Mouse (Mus musculus) granulocyte monocyte progenitor cell, adult 5-6 weeks (primary cell): Measurements from ENCODE around the gene Pde6g. TPM values are rescaled to one million over a fixed set of nuclear protein-coding genes. Genes with fewer than 3 reads are reported as not detected.

ENCODE experiments used
- ATAC-seq: replicated peaks from 2 replicates; pipeline ENCODE4 v1.8.0; 2016; ENCODE audit warnings: mild to moderate bottlenecking, moderate TSS enrichment, inconsistent platforms; ENCODE audit not compliant: poor library complexity, severe bottlenecking
- total RNA-seq, 2 experiments: library from RNA; stranded (forward) in 1 of 2; stranded (reverse) in 1 of 2; fragments of 200-712, 200-1000 nt in 1 of 2; fragments of >200 nt in 1 of 2; fragmentation: Nextera tagmentation in 1 of 2; gene quantifications; 2 replicates each; pipeline ENCODE4 v1.2.3; 2014 to 2017

The Pde6g gene
- total RNA-seq, 2 experiments from 2014 or later: not detected

GRCm38 (mm10) chr11:120467736-120468092 lies 14.4 kb upstream of the Pde6g start:
- no peak; the same call in 1 of the 2 replicates for ATAC-seq

GRCm38 (mm10) chr11:120467051-120467735 lies 13.9 kb upstream of the Pde6g start, which contains the start of gene Arl16:
Arl16 (minus strand) TSS chr11:120467607.
- ATAC-seq: peak; percentile 94

- no peak for ATAC-seq
Measured at GRCm38 (mm10) chr11:120465521-120465920, 12.2 kb upstream of the Pde6g start.

GRCm38 (mm10) chr11:120464365-120464764 lies 11.1 kb upstream of the Pde6g start:
- ATAC-seq: no peak

- no peak for ATAC-seq
Measured at GRCm38 (mm10) chr11:120463536-120463935, 10.2 kb upstream of the Pde6g start.

GRCm38 (mm10) chr11:120458847-120459597 lies 5.7 kb upstream of the Pde6g start:
- ATAC-seq: no peak; the same call in 1 of the 2 replicates

- peak; percentile 89 for ATAC-seq
Measured at GRCm38 (mm10) chr11:120457772-120458751, 4.8 kb upstream of the Pde6g start, which contains the start of the genes Oxld1 and Ccdc137. Oxld1 (minus strand) TSS chr11:120458068. Ccdc137 (plus strand) TSS chr11:120458115.

- ATAC-seq: peak; percentile 17
Measured at GRCm38 (mm10) chr11:120457370-120457769, 4.1 kb upstream of the Pde6g start.

- no peak for ATAC-seq
Measured at GRCm38 (mm10) chr11:120455413-120455812, 2.1 kb upstream of the Pde6g start.

- ATAC-seq: no peak
Measured at GRCm38 (mm10) chr11:120454965-120455364, 1.7 kb upstream of the Pde6g start.

GRCm38 (mm10) chr11:120452246-120452645 lies 1.1 kb downstream of the Pde6g start:
- no peak for ATAC-seq

GRCm38 (mm10) chr11:120447179-120447578 lies 6.1 kb downstream of the Pde6g start:
- no peak for ATAC-seq

- no peak for ATAC-seq
Measured at GRCm38 (mm10) chr11:120445475-120445874, 7.8 kb downstream of the Pde6g start.

GRCm38 (mm10) chr11:120444106-120444505 lies 9.2 kb downstream of the Pde6g start:
- peak; percentile 55 for ATAC-seq

GRCm38 (mm10) chr11:120442765-120443280 lies 10.5 kb downstream of the Pde6g start:
- ATAC-seq: no peak

GRCm38 (mm10) chr11:120442344-120442743 lies 11.0 kb downstream of the Pde6g start, which contains the start of gene Tspan10:
Tspan10 (plus strand) TSS chr11:120442644.
- no peak for ATAC-seq

- no peak for ATAC-seq
Measured at GRCm38 (mm10) chr11:120437857-120438385, 15.4 kb downstream of the Pde6g start.

- ATAC-seq: peak; percentile 85
Measured at GRCm38 (mm10) chr11:120437152-120437856, 16.0 kb downstream of the Pde6g start, which contains the start of gene Nploc4. Nploc4 (minus strand) TSS chr11:120437708.

- ATAC-seq: no peak
Measured at GRCm38 (mm10) chr11:120426727-120427126, 26.6 kb downstream of the Pde6g start.
